Mouse (Mus musculus) thymus, adult 2 months (tissue): ENCODE data around the gene Shank1.

Experiments used
- CTCF ChIP-seq: fragments of 200-500 bp; IDR thresholded peaks from 2 replicates; pipeline ENCODE4 v1.5.1; 2012; ENCODE audit warnings: mild to moderate bottlenecking, control low read depth, low read length, moderate library complexity, borderline replicate concordance; ENCODE audit not compliant: control insufficient read depth, poor library complexity, insufficient read depth; ENCODE audit errors: extremely low read depth
- POLR2A ChIP-seq: fragments of 200-500 bp; IDR thresholded peaks from 2 replicates; pipeline ENCODE4 v1.6.1; 2012; ENCODE audit warnings: mild to moderate bottlenecking, low read length, control low read depth, moderate library complexity; ENCODE audit not compliant: control insufficient read depth, poor library complexity, insufficient read depth; ENCODE audit errors: extremely low read depth

- no peak for TF ChIP-seq CTCF
- TF ChIP-seq POLR2A: no peak
Measured at GRCm38 (mm10) chr7:44309475-44310284, at the start of gene Shank1.
